Mouse (Mus musculus): ENCODE results near the gene Sparcl1. TPM values are rescaled to one million over a fixed set of nuclear protein-coding genes. Genes with fewer than 3 reads are reported as not detected.

Sparcl1 gene
- polyA plus RNA-seq, 1 experiment: 17.3 TPM

DNA sequence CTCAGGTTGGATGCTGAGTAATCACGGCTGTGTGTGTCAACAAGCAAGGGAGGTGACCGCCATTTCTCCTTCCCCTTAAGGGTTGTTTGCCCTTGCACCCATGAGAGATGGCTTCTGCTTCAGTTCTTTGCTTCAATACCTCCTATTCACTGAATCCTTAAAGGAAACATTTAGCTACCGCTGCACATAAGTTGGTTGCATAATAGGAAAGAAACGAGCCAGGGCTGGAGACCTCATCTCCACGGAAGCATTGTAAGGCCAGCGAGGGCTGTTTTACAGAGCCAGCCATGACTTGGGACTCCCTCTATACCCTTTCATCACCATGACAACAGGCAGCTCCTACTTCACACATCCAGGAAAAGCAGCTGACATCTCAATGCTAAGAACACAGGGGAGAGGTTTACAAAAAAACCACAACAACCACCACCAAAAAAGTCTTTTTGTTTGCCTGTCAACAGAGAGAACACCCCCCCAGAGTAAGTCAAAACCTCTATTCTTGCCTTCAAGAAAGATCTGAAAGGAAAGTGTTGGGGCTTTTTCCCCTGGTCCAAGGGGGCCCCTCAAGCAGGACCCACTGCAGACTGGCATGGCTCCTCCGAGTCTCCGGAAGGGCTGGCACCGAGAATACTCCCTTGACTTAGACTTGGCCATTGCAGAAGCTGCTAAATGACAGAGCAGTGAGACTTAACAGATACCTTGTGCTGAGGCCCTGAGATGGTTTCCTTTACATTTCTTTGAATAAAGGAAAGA lies 3.2 kb downstream of the Sparcl1 start:
- TF ChIP-seq CTCF (IDR thresholded peaks at IDR 0.05; ENCODE audit: extremely low read depth, insufficient read depth, insufficient read length, insufficient replicate concordance) (no peak), POLR2A (IDR thresholded peaks at IDR 0.05; ENCODE audit: low read depth, low read length) (no peak)
- H3K27ac ChIP-seq (ENCODE audit: insufficient read depth, low read length): no peak overlapping the region
- DNase-seq (ENCODE audit: low read depth in 1 of 2, low spot score in 2 of 2): no peak
- H3K36me3 ChIP-seq (ENCODE audit: control insufficient read depth, insufficient read depth, low read length): no peaks in the 10 kb centered on the region
- no peaks in the 10 kb centered on the region for H3K27me3 ChIP-seq (ENCODE audit: control insufficient read depth, insufficient read depth, low read length)
- no peaks in the 10 kb centered on the region for H3K4me1 ChIP-seq (ENCODE audit: control insufficient read depth, insufficient read depth, insufficient read length)
- no peak overlapping the region for H3K4me3 ChIP-seq (ENCODE audit: extremely low read depth, insufficient read depth, insufficient read length)
- WGBS: 70% methylated on average over 9 of the region's 9 CpGs

DNA sequence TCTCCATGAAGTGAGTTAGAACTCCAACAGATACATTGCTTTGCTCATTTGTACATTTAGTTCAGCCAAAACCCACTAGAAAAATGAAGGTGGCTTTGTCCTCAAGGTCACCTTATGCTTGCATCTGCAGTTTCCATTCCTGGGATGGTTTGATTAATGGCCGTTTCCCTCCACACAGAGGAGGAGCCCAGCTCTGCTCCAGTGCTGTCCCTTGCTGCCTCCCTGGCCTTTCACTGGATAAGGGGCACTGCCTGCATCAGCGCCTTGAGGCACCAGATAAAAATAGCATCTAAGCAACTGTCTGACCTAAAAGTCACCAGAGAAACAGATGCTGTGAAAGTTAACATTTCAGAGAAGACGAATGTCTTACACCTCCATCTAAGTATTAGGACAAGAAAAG lies 4.0 kb downstream of the Sparcl1 start:
- Histone ChIP-seq H3K36me3 (ENCODE audit: control insufficient read depth, insufficient read depth, low read length) (no peaks in the 10 kb centered on the region), H3K27me3 (ENCODE audit: control insufficient read depth, insufficient read depth, low read length) (no peaks in the 10 kb centered on the region), H3K4me1 (ENCODE audit: control insufficient read depth, insufficient read depth, insufficient read length) (no peaks in the 10 kb centered on the region), H3K4me3 (ENCODE audit: extremely low read depth, insufficient read depth, insufficient read length) (no peak overlapping the region), H3K27ac (ENCODE audit: insufficient read depth, low read length) (no peak overlapping the region)
- no peak for DNase-seq (ENCODE audit: low read depth in 1 of 2, low spot score in 2 of 2)
- WGBS: 72% methylated on average over 3 of the region's 3 CpGs
- TF ChIP-seq POLR2A (IDR thresholded peaks at IDR 0.05; ENCODE audit: low read depth, low read length) (no peak), CTCF (IDR thresholded peaks at IDR 0.05; ENCODE audit: extremely low read depth, insufficient read depth, insufficient read length, insufficient replicate concordance) (no peak)

GRCm38 (mm10) chr5:104108879-104109369 lies 4.6 kb downstream of the Sparcl1 start:
- H3K36me3 ChIP-seq (ENCODE audit: control insufficient read depth, insufficient read depth, low read length): no peaks in the 10 kb centered on the region
- 30% methylated on average over 18 of the region's 18 CpGs for WGBS
- DNase-seq (ENCODE audit: low read depth in 1 of 2, low spot score in 2 of 2): no peak
- H3K4me1 ChIP-seq (ENCODE audit: control insufficient read depth, insufficient read depth, insufficient read length): no peaks in the 10 kb centered on the region
- no peaks in the 10 kb centered on the region for H3K27me3 ChIP-seq (ENCODE audit: control insufficient read depth, insufficient read depth, low read length)
- H3K27ac ChIP-seq (ENCODE audit: insufficient read depth, low read length): no peak overlapping the region
- TF ChIP-seq CTCF (IDR thresholded peaks at IDR 0.05; ENCODE audit: extremely low read depth, insufficient read depth, insufficient read length, insufficient replicate concordance): no peak
- TF ChIP-seq POLR2A (IDR thresholded peaks at IDR 0.05; ENCODE audit: low read depth, low read length): no peak
- H3K4me3 ChIP-seq (ENCODE audit: extremely low read depth, insufficient read depth, insufficient read length): no peak overlapping the region

GRCm38 (mm10) chr5:104108127-104108875 lies 5.2 kb downstream of the Sparcl1 start:
- H3K36me3 ChIP-seq (ENCODE audit: control insufficient read depth, insufficient read depth, low read length): no peaks in the 10 kb centered on the region
- H3K4me1 ChIP-seq (ENCODE audit: control insufficient read depth, insufficient read depth, insufficient read length): no peaks in the 10 kb centered on the region
- no peak overlapping the region for H3K4me3 ChIP-seq (ENCODE audit: extremely low read depth, insufficient read depth, insufficient read length)
- WGBS: 75% methylated on average over 11 of the region's 11 CpGs
- no peak for DNase-seq (ENCODE audit: low read depth in 1 of 2, low spot score in 2 of 2)
- H3K27ac ChIP-seq (ENCODE audit: insufficient read depth, low read length): no peak overlapping the region
- H3K27me3 ChIP-seq (ENCODE audit: control insufficient read depth, insufficient read depth, low read length): no peaks in the 10 kb centered on the region
- TF ChIP-seq POLR2A (IDR thresholded peaks at IDR 0.05; ENCODE audit: low read depth, low read length) (no peak), CTCF (IDR thresholded peaks at IDR 0.05; ENCODE audit: extremely low read depth, insufficient read depth, insufficient read length, insufficient replicate concordance) (no peak)

DNA sequence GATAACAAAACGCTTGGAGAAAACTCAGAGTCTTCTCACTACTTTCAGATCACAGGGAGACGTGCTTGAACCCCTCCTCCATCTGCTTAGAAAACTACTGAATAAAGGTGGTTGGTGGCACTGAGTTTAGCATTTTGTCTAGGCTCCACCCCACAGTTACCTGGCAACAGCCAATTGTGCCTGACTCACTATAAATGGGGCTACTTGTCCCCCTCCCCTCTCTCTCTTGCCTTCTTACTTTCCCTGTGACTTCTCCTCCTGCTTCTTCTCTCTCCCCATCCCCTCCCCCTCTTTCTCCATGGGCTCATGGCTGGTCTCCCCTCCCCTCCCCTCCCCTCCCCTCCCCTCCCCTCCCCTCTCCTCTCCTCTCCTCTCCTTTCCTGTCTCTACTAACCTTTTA lies 9.4 kb downstream of the Sparcl1 start:
- no peak for TF ChIP-seq CTCF (IDR thresholded peaks at IDR 0.05; ENCODE audit: extremely low read depth, insufficient read depth, insufficient read length, insufficient replicate concordance)
- no peak for TF ChIP-seq POLR2A (IDR thresholded peaks at IDR 0.05; ENCODE audit: low read depth, low read length)
- Histone ChIP-seq H3K27me3 (ENCODE audit: control insufficient read depth, insufficient read depth, low read length) (no peaks in the 10 kb centered on the region), H3K27ac (ENCODE audit: insufficient read depth, low read length) (no peak overlapping the region), H3K4me1 (ENCODE audit: control insufficient read depth, insufficient read depth, insufficient read length) (no peaks in the 10 kb centered on the region), H3K4me3 (ENCODE audit: extremely low read depth, insufficient read depth, insufficient read length) (no peak overlapping the region), H3K36me3 (ENCODE audit: control insufficient read depth, insufficient read depth, low read length) (no peaks in the 10 kb centered on the region)
- DNase-seq (ENCODE audit: low read depth in 1 of 2, low spot score in 2 of 2): no peak
- 90% methylated on average over 2 of the region's 2 CpGs for WGBS

- WGBS: 73% methylated on average over 4 of the region's 4 CpGs
- Histone ChIP-seq H3K36me3 (ENCODE audit: control insufficient read depth, insufficient read depth, low read length) (no peaks in the 10 kb centered on the region), H3K27ac (ENCODE audit: insufficient read depth, low read length) (no peak overlapping the region), H3K27me3 (ENCODE audit: control insufficient read depth, insufficient read depth, low read length) (no peaks in the 10 kb centered on the region), H3K4me3 (ENCODE audit: extremely low read depth, insufficient read depth, insufficient read length) (no peak overlapping the region), H3K4me1 (ENCODE audit: control insufficient read depth, insufficient read depth, insufficient read length) (no peaks in the 10 kb centered on the region)
- TF ChIP-seq POLR2A (IDR thresholded peaks at IDR 0.05; ENCODE audit: low read depth, low read length) (no peak), CTCF (IDR thresholded peaks at IDR 0.05; ENCODE audit: extremely low read depth, insufficient read depth, insufficient read length, insufficient replicate concordance) (no peak)
- DNase-seq (ENCODE audit: low read depth in 1 of 2, low spot score in 2 of 2): no peak
Measured at GRCm38 (mm10) chr5:104103171-104103570, 10.4 kb downstream of the Sparcl1 start.
